Mouse (Mus musculus) ES-E14 (cell line): ENCODE measurements around the gene Arl10.

Experiments used
- CHD2 ChIP-seq: IDR thresholded peaks from 2 replicates; pipeline ENCODE4 v1.6.1; 2014; ENCODE audit warnings: mild to moderate bottlenecking, low read depth, low read length, inconsistent platforms
- MAFK ChIP-seq: IDR thresholded peaks from 2 replicates; pipeline ENCODE4 v1.6.1; 2014; ENCODE audit warnings: mild to moderate bottlenecking, low read depth, low read length, inconsistent platforms; ENCODE audit not compliant: insufficient read depth
- ZNF384 ChIP-seq: IDR thresholded peaks from 2 replicates; pipeline ENCODE4 v1.6.1; 2012; ENCODE audit warnings: low read depth, low read length, inconsistent platforms

GRCm38 (mm10) chr13:54608666-54609065 is 33.9 kb downstream of the Arl10 start:
- TF ChIP-seq ZNF384 (no peak), CHD2 (no peak), MAFK (no peak)
